Mouse (Mus musculus): ENCODE results near the gene Mesp1. TPM values are rescaled to one million over a fixed set of nuclear protein-coding genes. Genes with fewer than 3 reads are reported as not detected.
"Not testable (repeated sequence)": the region's sequence is repeated elsewhere in the genome, so short reads cannot be mapped to it uniquely, and the experiment has no call there.

The Mesp1 gene
- polyA plus RNA-seq, 1 experiment from 2014 or later: 0.16 TPM

DNA sequence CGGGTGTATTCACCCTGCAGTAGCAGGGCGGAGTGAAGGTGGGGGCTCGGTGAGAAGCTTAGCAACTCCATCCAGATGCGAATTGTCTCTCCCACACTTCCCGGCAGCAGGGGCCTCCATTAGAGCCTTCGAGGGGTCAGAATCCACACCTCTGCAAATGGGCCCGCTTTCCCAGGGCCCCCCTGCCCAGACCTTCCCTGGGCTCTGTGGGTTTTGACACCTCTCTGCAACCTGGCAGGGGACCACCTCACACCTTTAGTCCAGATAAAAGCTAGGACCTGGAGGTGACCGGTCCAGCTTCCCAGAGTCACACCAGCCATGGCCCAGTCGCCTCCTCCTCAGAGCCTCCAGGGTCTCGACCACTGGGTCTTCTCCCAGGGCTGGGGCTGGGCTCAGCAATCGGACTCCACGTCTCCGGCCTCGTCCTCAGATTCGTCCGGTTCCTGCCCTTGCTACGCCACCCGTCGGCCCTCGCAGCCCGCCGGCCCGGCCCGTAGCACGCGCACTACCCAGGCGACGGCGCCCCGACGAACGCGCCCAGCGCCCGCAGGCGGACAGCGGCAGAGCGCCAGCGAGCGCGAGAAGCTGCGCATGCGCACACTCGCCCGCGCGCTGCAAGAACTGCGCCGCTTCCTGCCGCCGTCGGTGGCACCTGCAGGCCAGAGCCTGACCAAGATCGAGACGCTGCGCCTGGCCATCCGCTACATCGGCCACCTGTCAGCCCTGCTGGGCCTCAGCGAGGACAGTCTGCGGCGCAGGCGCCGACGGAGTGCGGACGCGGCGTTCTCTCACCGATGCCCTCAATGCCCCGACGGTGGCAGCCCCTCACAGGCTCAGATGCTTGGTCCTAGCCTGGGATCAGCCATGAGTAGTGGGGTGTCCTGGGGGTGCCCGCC, 17.3 kb upstream of the Mesp1 start, which contains the start of gene Mesp2:
Gene Mesp2, plus strand, starts transcription at position 117 of the 896 bp plus-strand sequence.
- peak within 1 kb of the TSS; percentile 58 for H3K4me3 ChIP-seq
- WGBS: 12% methylated on average over 70 of the region's 71 CpGs
- H3K36me3 ChIP-seq: no peaks in the 10 kb centered on the region
- H3K27ac ChIP-seq: peak within 1 kb of the TSS; percentile 78
- H3K27me3 ChIP-seq (ENCODE audit: insufficient read depth, poor library complexity, severe bottlenecking): peaks cover 41% of the 10 kb centered on the region
- no peak for DNase-seq (ENCODE audit: low spot score)
- peaks cover 10% of the 10 kb centered on the region for H3K4me1 ChIP-seq
- H3K9me3 ChIP-seq: no peaks in the 10 kb centered on the region

GRCm38 (mm10) chr7:79808561-79808960, 15.0 kb upstream of the Mesp1 start:
- no peak overlapping the region for H3K4me3 ChIP-seq
- no peaks in the 10 kb centered on the region for H3K9me3 ChIP-seq
- peaks cover 41% of the 10 kb centered on the region for H3K27me3 ChIP-seq (ENCODE audit: insufficient read depth, poor library complexity, severe bottlenecking)
- WGBS: 81% methylated on average over 7 of the region's 7 CpGs
- peaks cover 15% of the 10 kb centered on the region for H3K4me1 ChIP-seq
- no peaks in the 10 kb centered on the region for H3K36me3 ChIP-seq
- no peak for DNase-seq (ENCODE audit: low spot score)
- no peak overlapping the region for H3K27ac ChIP-seq

- H3K9me3 ChIP-seq: no peaks in the 10 kb centered on the region
- DNase-seq (ENCODE audit: low spot score): no peak
These were observed 10.3 kb upstream of the Mesp1 start for GRCm38 (mm10) chr7:79803887-79804286.

DNA sequence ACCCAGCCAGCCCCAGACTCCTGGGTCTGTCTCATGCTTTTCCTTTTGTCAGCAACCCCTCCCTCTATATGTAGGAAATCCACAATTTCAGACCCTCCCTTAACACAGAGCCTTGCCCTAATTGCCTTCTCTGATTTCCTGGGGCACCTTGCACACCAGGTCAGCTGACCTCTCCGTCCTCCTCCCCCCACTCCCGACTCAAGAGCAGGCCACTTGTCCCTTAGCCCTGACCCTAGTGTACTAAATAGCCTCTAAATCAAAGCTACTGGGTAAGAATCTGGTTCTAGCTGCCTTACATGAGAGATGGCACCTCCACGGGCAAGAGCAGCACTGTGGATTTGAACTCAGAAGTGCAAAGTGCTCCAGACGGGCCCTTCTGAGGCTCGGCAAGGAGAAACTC, 8.4 kb upstream of the Mesp1 start:
- Histone ChIP-seq H3K9me3 (no peaks in the 10 kb centered on the region), H3K36me3 (no peaks in the 10 kb centered on the region), H3K27me3 (ENCODE audit: insufficient read depth, poor library complexity, severe bottlenecking) (peaks cover 29% of the 10 kb centered on the region), H3K4me1 (peaks cover 22% of the 10 kb centered on the region), H3K27ac (no peak overlapping the region), H3K4me3 (no peak overlapping the region)
- WGBS: 50% methylated on average over 5 of the region's 5 CpGs
- DNase-seq (ENCODE audit: low spot score): no peak

More at GRCm38 (mm10) chr7:79803887-79804286, 10.3 kb upstream of the Mesp1 start:
- WGBS: 57% methylated on average over 2 of the region's 2 CpGs
- Histone ChIP-seq H3K4me3 (no peak overlapping the region), H3K27ac (no peak overlapping the region), H3K4me1 (peaks cover 10% of the 10 kb centered on the region; the same call in 1 of the 2 replicates), H3K27me3 (ENCODE audit: insufficient read depth, poor library complexity, severe bottlenecking) (peaks cover 17% of the 10 kb centered on the region), H3K36me3 (no peaks in the 10 kb centered on the region)

GRCm38 (mm10) chr7:79801391-79801790, 7.8 kb upstream of the Mesp1 start:
- Histone ChIP-seq H3K4me1 (peaks cover 26% of the 10 kb centered on the region), H3K4me3 (no peak overlapping the region), H3K27ac (no peak overlapping the region), H3K36me3 (no peaks in the 10 kb centered on the region), H3K27me3 (ENCODE audit: insufficient read depth, poor library complexity, severe bottlenecking) (peaks cover 29% of the 10 kb centered on the region), H3K9me3 (no peaks in the 10 kb centered on the region)
- DNase-seq (ENCODE audit: low spot score): no peak
- WGBS: 67% methylated on average over 11 of the region's 11 CpGs

GRCm38 (mm10) chr7:79800336-79800735, 6.7 kb upstream of the Mesp1 start:
- no peak overlapping the region for H3K27ac ChIP-seq
- no peaks in the 10 kb centered on the region for H3K36me3 ChIP-seq
- peaks cover 37% of the 10 kb centered on the region for H3K27me3 ChIP-seq (ENCODE audit: insufficient read depth, poor library complexity, severe bottlenecking)
- no peak for DNase-seq (ENCODE audit: low spot score)
- peaks cover 26% of the 10 kb centered on the region for H3K4me1 ChIP-seq
- H3K4me3 ChIP-seq: no peak overlapping the region
- WGBS: 86% methylated on average over 4 of the region's 4 CpGs
- no peaks in the 10 kb centered on the region for H3K9me3 ChIP-seq

DNA sequence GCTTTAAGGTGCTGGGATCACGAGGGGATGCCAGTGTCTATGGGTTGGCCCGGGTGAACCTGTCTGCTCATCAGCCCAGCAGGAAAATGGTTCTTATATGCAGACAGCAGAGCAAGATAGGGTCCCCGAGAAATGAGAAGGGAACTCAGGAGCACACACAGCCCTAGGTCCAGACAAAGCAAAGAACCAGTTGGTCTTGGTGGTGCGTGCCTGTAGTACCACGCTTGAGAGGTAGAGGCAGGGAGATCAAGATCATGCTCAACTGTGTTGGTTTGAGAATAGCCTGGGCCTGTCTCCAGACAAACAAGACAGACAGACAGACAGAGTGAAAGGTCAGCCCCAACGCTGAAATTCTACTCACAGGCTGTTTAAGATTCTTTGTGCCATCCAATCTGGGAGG, 5.9 kb upstream of the Mesp1 start:
- Histone ChIP-seq H3K4me1 (peaks cover 26% of the 10 kb centered on the region), H3K9me3 (no peaks in the 10 kb centered on the region), H3K27ac (no peak overlapping the region), H3K36me3 (no peaks in the 10 kb centered on the region), H3K27me3 (ENCODE audit: insufficient read depth, poor library complexity, severe bottlenecking) (peaks cover 45% of the 10 kb centered on the region), H3K4me3 (no peak overlapping the region)
- WGBS: 61% methylated on average over 6 of the region's 6 CpGs
- DNase-seq (ENCODE audit: low spot score): no peak

GRCm38 (mm10) chr7:79799048-79799447, 5.5 kb upstream of the Mesp1 start:
- Histone ChIP-seq H3K27ac (no peak overlapping the region), H3K4me1 (peaks cover 24% of the 10 kb centered on the region), H3K27me3 (ENCODE audit: insufficient read depth, poor library complexity, severe bottlenecking) (peaks cover 49% of the 10 kb centered on the region), H3K9me3 (no peaks in the 10 kb centered on the region), H3K36me3 (no peaks in the 10 kb centered on the region), H3K4me3 (no peak overlapping the region)
- peak; percentile 90 for DNase-seq (ENCODE audit: low spot score)
- WGBS: 3% methylated on average over 8 of the region's 8 CpGs

GRCm38 (mm10) chr7:79798606-79799005, 5.0 kb upstream of the Mesp1 start:
- no peaks in the 10 kb centered on the region for H3K9me3 ChIP-seq
- H3K27me3 ChIP-seq (ENCODE audit: insufficient read depth, poor library complexity, severe bottlenecking): peaks cover 54% of the 10 kb centered on the region
- H3K4me3 ChIP-seq: no peak overlapping the region
- no peak for DNase-seq (ENCODE audit: low spot score)
- H3K27ac ChIP-seq: no peak overlapping the region
- WGBS: 12% methylated on average over 5 of the region's 5 CpGs
- no peaks in the 10 kb centered on the region for H3K36me3 ChIP-seq
- H3K4me1 ChIP-seq: peaks cover 21% of the 10 kb centered on the region

DNA sequence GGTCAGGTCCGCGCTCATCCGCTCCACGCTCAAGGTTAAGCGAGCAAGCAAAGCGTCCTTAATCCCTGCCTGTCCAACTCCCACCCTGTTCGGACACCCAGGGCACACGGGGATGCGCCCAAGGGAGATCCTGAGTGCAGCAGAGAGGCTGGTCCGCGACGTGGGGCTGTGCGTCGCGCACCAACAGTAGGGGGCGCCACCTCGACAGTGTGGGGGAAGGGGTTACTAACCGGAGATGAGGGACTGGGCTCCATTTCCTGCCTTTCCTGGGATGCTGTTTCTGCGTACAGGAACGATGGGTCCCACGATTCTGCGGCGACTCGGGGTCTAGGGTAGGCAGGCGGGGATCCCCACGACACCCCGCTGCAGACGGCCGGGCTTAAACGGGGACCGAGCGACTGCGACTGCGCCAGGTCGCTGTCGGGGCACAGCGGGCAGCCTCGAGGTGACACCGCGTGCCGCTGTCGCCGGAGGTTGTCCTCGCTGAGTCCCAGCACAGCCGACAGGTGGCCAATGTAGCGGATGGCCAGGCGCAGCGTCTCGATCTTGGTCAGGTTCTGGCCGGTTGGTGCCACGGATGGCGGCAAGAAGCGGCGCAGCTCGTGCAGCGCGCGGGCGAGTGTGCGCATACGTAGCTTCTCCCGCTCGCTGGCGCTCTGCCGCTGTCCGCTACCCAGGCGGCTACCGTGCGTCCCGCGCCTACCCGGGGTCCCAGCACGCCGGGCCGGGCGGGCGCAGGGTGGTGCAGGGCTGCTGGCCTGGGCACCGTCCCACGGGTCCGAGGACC, 760 bp downstream of the Mesp1 start:
- peak overlapping the region; percentile 82 for H3K27ac ChIP-seq
- H3K4me3 ChIP-seq: peak overlapping the region; percentile 62
- WGBS: 1% methylated on average over 80 of the region's 80 CpGs
- no peak for DNase-seq (ENCODE audit: low spot score)
- H3K36me3 ChIP-seq: no peaks in the 10 kb centered on the region
- H3K4me1 ChIP-seq: peaks cover 36% of the 10 kb centered on the region
- H3K27me3 ChIP-seq (ENCODE audit: insufficient read depth, poor library complexity, severe bottlenecking): peaks cover 79% of the 10 kb centered on the region
- no peaks in the 10 kb centered on the region for H3K9me3 ChIP-seq

GRCm38 (mm10) chr7:79789812-79790211, 3.8 kb downstream of the Mesp1 start:
- H3K27ac ChIP-seq: not testable (repeated sequence)
- 21% methylated on average over 2 of the region's 2 CpGs for WGBS

DNA sequence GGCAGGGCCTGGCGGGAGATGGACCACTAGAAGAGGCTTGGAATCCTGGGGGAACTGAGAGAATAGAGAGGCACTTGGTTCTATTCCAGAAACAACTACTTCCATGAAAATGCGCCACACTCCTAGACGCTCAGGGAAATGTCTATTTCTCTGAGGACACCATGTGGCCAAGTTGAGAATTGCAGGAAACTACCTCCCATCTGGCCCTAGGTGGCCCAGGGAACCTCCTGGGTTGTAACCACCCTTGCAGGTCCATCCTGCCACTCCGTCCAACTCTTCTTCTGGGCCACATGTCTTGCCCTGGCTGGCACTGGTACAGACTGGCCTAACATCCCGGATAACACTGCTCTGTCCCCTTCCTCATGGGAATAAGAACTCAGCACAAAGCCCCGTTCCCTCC, 7.3 kb downstream of the Mesp1 start:
- H3K4me1 ChIP-seq: peaks cover 9% of the 10 kb centered on the region
- no peaks in the 10 kb centered on the region for H3K9me3 ChIP-seq
- DNase-seq (ENCODE audit: low spot score): no peak
- WGBS: 25% methylated on average over 6 of the region's 6 CpGs
- H3K27ac ChIP-seq: no peak overlapping the region
- H3K4me3 ChIP-seq: no peak overlapping the region
- H3K36me3 ChIP-seq: no peaks in the 10 kb centered on the region
- H3K27me3 ChIP-seq (ENCODE audit: insufficient read depth, poor library complexity, severe bottlenecking): peaks cover 55% of the 10 kb centered on the region

More at GRCm38 (mm10) chr7:79789812-79790211, 3.8 kb downstream of the Mesp1 start:
- H3K4me3 ChIP-seq; H3K36me3 ChIP-seq; DNase-seq (ENCODE audit: low spot score); H3K9me3 ChIP-seq: not testable (repeated sequence)
- Histone ChIP-seq H3K4me1 (peaks cover 26% of the 10 kb centered on the region), H3K27me3 (ENCODE audit: insufficient read depth, poor library complexity, severe bottlenecking) (peaks cover 90% of the 10 kb centered on the region)

DNA sequence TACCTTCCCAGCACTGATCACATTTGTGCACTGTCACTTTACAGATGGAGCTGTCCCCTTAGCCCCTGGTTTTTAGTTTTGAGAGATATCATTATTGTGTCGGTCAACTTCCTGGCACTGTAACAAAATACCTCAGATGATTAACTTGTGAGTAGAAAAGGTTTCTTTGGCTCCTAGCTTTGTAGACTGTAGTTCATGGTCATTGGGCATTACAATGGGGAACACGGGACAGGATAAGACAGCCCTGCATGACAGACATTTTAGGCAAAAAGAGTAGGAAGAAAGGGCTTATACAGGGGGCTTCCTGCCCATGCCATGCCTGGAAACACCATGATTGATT, 11.1 kb downstream of the Mesp1 start:
- Histone ChIP-seq H3K27ac (no peak overlapping the region), H3K4me1 (peaks cover 12% of the 10 kb centered on the region), H3K36me3 (no peaks in the 10 kb centered on the region), H3K4me3 (no peak overlapping the region), H3K27me3 (ENCODE audit: insufficient read depth, poor library complexity, severe bottlenecking) (peaks cover 23% of the 10 kb centered on the region; the same call in 1 of the 2 replicates), H3K9me3 (no peaks in the 10 kb centered on the region)
- 84% methylated on average over 2 of the region's 2 CpGs for WGBS
- DNase-seq (ENCODE audit: low spot score): no peak

Data from heart, embryonic 10.5 days (tissue).